Mouse (Mus musculus): Measurements from ENCODE around the gene Pde4c. TPM values are rescaled to one million over a fixed set of nuclear protein-coding genes. Genes with fewer than 3 reads are reported as not detected.

Gene Pde4c
- polyA plus RNA-seq, 1 experiment from 2014 or later = 1.3 TPM

DNA sequence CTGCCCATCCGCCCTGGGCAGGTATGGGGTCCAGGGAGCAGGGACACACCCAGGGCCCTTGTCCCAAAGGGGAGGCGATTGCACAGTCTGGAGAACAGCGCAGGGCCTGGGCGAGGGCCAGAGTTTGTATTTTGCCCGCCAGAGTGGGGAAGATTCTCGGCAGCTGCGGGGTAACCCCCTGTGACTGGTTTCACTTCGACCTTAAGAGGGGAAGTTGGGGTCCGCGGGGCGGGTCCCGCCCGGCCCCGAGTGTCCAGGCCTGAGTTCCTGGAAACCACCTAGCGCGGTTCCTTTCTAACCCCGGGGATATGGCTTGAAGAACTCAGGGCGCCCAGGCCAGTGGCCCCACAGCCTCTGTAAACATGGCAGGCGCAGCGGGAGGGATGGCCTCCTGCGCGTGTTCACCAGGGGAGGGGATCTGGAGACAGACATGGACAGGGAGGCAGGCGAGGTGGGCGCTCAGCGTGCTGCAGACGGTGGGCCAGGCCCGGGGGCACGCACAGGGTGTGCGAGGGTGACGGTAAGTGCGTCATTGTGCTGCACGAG lies 44.8 kb downstream of the Pde4c start:
- Histone ChIP-seq H3K27ac (ENCODE audit: low read depth, low read length) (no peak overlapping the region), H3K4me2 (peak overlapping the region; percentile 9; the same call in 1 of the 2 replicates), H3K4me1 (replicated peaks; ENCODE audit: control insufficient read depth, insufficient read depth, low read length) (peaks cover 58% of the 10 kb centered on the region), H3K36me3 (ENCODE audit: control insufficient read depth, insufficient read depth, low read length) (peaks cover 20% of the 10 kb centered on the region), H3K27me3 (replicated peaks; ENCODE audit: control insufficient read depth, insufficient read depth, low read length) (no peaks in the 10 kb centered on the region), H3K4me3 (ENCODE audit: low read depth, low read length) (no peak overlapping the region), H3K9me3 (ENCODE audit: control insufficient read depth, low read length) (no peaks in the 10 kb centered on the region), H3K9ac (ENCODE audit: low read depth, low read length) (no peak overlapping the region)
- 91% methylated on average over 32 of the region's 32 CpGs for WGBS
- ATAC-seq (replicated peaks; ENCODE audit: low FRiP score) (no peak), DNase-seq (ENCODE audit: low spot score) (no peak)

DNA sequence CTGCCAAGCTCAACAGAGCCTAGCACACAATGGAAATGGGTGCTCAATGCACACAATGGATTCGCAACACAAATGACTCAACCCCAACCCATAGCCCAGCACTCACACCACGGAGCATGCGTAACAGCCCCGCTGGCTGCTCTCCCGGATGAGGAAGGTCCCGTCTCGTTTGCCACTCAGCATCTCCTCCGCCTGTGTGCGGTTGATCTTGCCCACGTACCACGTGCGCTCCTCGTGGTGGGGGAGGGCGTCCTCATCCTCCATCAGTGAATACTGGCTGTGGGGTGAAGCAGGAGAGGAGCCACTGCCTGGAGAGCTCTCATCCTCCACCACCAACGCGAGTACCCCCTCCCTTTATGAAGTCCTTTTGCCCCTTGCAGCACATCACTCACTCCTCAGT lies 45.4 kb downstream of the Pde4c start:
- Histone ChIP-seq H3K27ac (ENCODE audit: low read depth, low read length) (peak overlapping the region; percentile 42), H3K9ac (ENCODE audit: low read depth, low read length) (no peak overlapping the region), H3K4me2 (peak overlapping the region; percentile 5; the same call in 1 of the 2 replicates), H3K9me3 (ENCODE audit: control insufficient read depth, low read length) (no peaks in the 10 kb centered on the region), H3K4me3 (ENCODE audit: low read depth, low read length) (peak overlapping the region; percentile 20; the same call in 1 of the 2 replicates), H3K27me3 (replicated peaks; ENCODE audit: control insufficient read depth, insufficient read depth, low read length) (no peaks in the 10 kb centered on the region), H3K36me3 (ENCODE audit: control insufficient read depth, insufficient read depth, low read length) (peaks cover 27% of the 10 kb centered on the region), H3K4me1 (replicated peaks; ENCODE audit: control insufficient read depth, insufficient read depth, low read length) (peaks cover 53% of the 10 kb centered on the region)
- WGBS = 84% methylated on average over 16 of the region's 16 CpGs
- no peak for ATAC-seq (replicated peaks; ENCODE audit: low FRiP score)
- no peak for DNase-seq (ENCODE audit: low spot score)

DNA sequence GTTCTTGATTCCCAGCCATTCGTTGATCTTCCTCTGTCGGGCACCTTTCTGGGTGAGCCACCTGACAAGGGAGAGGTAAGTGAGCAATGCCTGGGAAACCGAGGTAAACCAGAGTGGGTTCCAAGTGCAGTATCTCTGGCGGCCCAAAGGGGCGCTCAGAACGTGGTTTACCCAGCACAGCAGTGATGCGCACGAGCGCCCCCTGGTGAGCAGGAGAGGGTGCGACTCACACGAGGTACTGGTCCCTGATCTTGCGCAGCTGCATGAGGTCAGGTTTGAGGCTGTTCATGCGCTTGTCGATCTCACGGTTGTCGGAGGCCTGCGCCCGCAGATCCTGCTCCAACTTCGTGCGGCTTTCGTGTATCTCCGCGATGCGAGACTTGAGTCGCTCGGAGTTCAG lies 45.8 kb downstream of the Pde4c start:
- peak overlapping the region; percentile 39 for H3K4me2 ChIP-seq
- H3K4me1 ChIP-seq (replicated peaks; ENCODE audit: control insufficient read depth, insufficient read depth, low read length) = peaks cover 52% of the 10 kb centered on the region
- DNase-seq (ENCODE audit: low spot score) = peak; percentile 91
- peak overlapping the region; percentile 49 for H3K9ac ChIP-seq (ENCODE audit: low read depth, low read length)
- H3K27ac ChIP-seq (ENCODE audit: low read depth, low read length) = peak overlapping the region; percentile 42
- no peaks in the 10 kb centered on the region for H3K27me3 ChIP-seq (replicated peaks; ENCODE audit: control insufficient read depth, insufficient read depth, low read length)
- 0 out of 2 replicates have a peak overlapping the region, but pooled peaks have one; percentile 6 for H3K4me3 ChIP-seq (ENCODE audit: low read depth, low read length)
- 5% methylated on average over 26 of the region's 26 CpGs for WGBS
- H3K9me3 ChIP-seq (ENCODE audit: control insufficient read depth, low read length) = no peaks in the 10 kb centered on the region
- peaks cover 29% of the 10 kb centered on the region for H3K36me3 ChIP-seq (ENCODE audit: control insufficient read depth, insufficient read depth, low read length)
- ATAC-seq (replicated peaks; ENCODE audit: low FRiP score) = peak; percentile 79

DNA sequence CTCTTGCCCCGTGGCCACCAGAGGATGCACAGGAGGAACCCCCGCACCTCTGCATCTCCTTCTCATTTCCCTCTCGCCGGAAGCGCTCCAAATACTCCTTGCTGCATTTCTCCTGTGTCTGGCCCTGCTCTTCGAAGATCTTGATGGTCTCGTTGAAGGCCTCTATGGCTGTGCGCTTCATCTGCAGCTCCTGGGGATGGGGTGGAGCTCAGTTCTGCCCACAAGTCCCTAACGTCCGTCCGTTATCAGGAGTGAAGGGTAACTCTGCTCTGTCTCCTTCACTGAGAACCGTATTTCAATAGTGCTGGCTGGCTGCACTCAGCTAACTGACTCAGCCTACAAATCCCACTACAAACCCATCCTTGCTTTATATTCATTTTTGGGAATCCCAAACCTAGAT lies 46.3 kb downstream of the Pde4c start:
- peak overlapping the region; percentile 42 for H3K27ac ChIP-seq (ENCODE audit: low read depth, low read length)
- peak overlapping the region; percentile 49 for H3K9ac ChIP-seq (ENCODE audit: low read depth, low read length)
- H3K27me3 ChIP-seq (replicated peaks; ENCODE audit: control insufficient read depth, insufficient read depth, low read length) = no peaks in the 10 kb centered on the region
- DNase-seq (ENCODE audit: low spot score) = no peak
- ATAC-seq (replicated peaks; ENCODE audit: low FRiP score) = peak; percentile 62
- H3K4me1 ChIP-seq (replicated peaks; ENCODE audit: control insufficient read depth, insufficient read depth, low read length) = peaks cover 49% of the 10 kb centered on the region
- H3K36me3 ChIP-seq (ENCODE audit: control insufficient read depth, insufficient read depth, low read length) = peaks cover 32% of the 10 kb centered on the region
- 46% methylated on average over 12 of the region's 12 CpGs for WGBS
- H3K4me3 ChIP-seq (ENCODE audit: low read depth, low read length) = no peak overlapping the region
- H3K9me3 ChIP-seq (ENCODE audit: control insufficient read depth, low read length) = no peaks in the 10 kb centered on the region
- H3K4me2 ChIP-seq = peak overlapping the region; percentile 39

DNA sequence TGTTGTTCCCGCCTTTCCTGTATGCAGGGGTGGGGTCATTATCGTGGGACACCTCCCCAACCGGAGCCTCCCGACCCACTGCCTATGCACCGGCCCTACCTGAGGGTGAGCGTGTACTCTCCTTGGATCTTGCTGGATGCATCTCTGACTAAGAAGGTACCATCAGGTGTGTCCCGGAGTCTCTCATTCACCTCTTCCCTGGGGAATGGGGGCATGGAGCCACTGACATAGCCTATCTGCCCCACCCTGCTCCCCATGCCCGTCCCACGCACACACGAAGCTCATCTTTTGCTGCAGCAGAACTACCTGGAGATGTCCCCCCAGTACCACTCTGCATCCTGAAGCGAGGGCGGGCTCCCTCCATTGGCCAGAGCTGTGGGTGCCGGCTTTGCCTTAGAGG lies 47.2 kb downstream of the Pde4c start:
- no peak overlapping the region for H3K4me3 ChIP-seq (ENCODE audit: low read depth, low read length)
- H3K4me1 ChIP-seq (replicated peaks; ENCODE audit: control insufficient read depth, insufficient read depth, low read length) = peaks cover 48% of the 10 kb centered on the region
- no peak overlapping the region for H3K27ac ChIP-seq (ENCODE audit: low read depth, low read length)
- no peaks in the 10 kb centered on the region for H3K9me3 ChIP-seq (ENCODE audit: control insufficient read depth, low read length)
- H3K27me3 ChIP-seq (replicated peaks; ENCODE audit: control insufficient read depth, insufficient read depth, low read length) = no peaks in the 10 kb centered on the region
- 0 out of 2 replicates have a peak overlapping the region, but pooled peaks have one; percentile 16 for H3K9ac ChIP-seq (ENCODE audit: low read depth, low read length)
- H3K36me3 ChIP-seq (ENCODE audit: control insufficient read depth, insufficient read depth, low read length) = peaks cover 34% of the 10 kb centered on the region
- no peak for DNase-seq (ENCODE audit: low spot score)
- H3K4me2 ChIP-seq = no peak overlapping the region
- no peak for ATAC-seq (replicated peaks; ENCODE audit: low FRiP score)
- WGBS = 88% methylated on average over 13 of the region's 13 CpGs

DNA sequence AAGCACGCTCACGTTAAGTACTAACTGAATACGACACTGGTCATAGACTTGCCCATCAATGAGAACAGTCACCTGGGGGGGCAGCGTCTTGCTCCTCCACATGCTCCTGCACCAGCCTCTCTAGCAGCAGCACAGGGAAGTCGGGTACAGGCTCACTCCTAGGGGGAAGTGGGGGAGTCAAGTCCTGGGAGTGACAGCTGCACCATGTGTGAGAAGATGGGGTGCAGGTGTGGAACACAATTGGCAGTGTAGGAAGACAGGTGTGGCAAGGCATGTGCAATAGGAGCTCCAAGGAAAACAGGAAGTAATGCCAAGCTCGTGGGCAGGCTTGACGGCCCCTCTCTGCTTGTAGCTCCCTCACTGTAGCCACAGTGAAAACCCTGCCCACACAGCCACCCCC lies 47.7 kb downstream of the Pde4c start:
- 0 out of 2 replicates have a peak overlapping the region, but pooled peaks have one; percentile 16 for H3K9ac ChIP-seq (ENCODE audit: low read depth, low read length)
- DNase-seq (ENCODE audit: low spot score) (no peak), ATAC-seq (replicated peaks; ENCODE audit: low FRiP score) (no peak)
- 77% methylated on average over 7 of the region's 7 CpGs for WGBS
- H3K4me3 ChIP-seq (ENCODE audit: low read depth, low read length) = no peak overlapping the region
- H3K9me3 ChIP-seq (ENCODE audit: control insufficient read depth, low read length) = no peaks in the 10 kb centered on the region
- H3K4me1 ChIP-seq (replicated peaks; ENCODE audit: control insufficient read depth, insufficient read depth, low read length) = peaks cover 44% of the 10 kb centered on the region
- H3K36me3 ChIP-seq (ENCODE audit: control insufficient read depth, insufficient read depth, low read length) = peaks cover 34% of the 10 kb centered on the region
- H3K4me2 ChIP-seq = no peak overlapping the region
- H3K27ac ChIP-seq (ENCODE audit: low read depth, low read length) = no peak overlapping the region
- no peaks in the 10 kb centered on the region for H3K27me3 ChIP-seq (replicated peaks; ENCODE audit: control insufficient read depth, insufficient read depth, low read length)

DNA sequence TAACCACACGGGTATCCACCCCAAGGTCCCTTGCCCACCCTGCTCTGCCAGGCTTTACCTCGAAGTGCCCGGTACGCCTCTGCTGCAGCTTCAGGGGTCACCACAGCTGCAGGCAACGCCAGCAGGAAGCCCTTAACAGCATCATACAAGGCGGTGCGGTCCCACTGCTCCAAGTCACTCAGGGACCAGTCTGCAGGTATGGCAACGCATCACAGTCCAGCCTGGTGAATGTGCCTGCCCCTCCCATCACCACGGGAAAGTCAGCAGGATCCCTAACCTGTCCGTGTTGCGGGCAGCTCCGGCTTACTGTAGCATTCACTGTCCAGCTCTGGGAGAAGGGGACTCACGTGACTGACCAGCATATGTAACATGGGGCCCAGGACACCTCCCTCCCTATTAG lies 48.6 kb downstream of the Pde4c start:
- ATAC-seq (replicated peaks; ENCODE audit: low FRiP score) (no peak), DNase-seq (ENCODE audit: low spot score) (no peak)
- H3K4me2 ChIP-seq = no peak overlapping the region
- no peak overlapping the region for H3K27ac ChIP-seq (ENCODE audit: low read depth, low read length)
- H3K4me1 ChIP-seq (replicated peaks; ENCODE audit: control insufficient read depth, insufficient read depth, low read length) = peaks cover 36% of the 10 kb centered on the region
- no peak overlapping the region for H3K9ac ChIP-seq (ENCODE audit: low read depth, low read length)
- H3K4me3 ChIP-seq (ENCODE audit: low read depth, low read length) = no peak overlapping the region
- 89% methylated on average over 13 of the region's 13 CpGs for WGBS
- H3K27me3 ChIP-seq (replicated peaks; ENCODE audit: control insufficient read depth, insufficient read depth, low read length) = no peaks in the 10 kb centered on the region
- no peaks in the 10 kb centered on the region for H3K9me3 ChIP-seq (ENCODE audit: control insufficient read depth, low read length)
- peaks cover 34% of the 10 kb centered on the region for H3K36me3 ChIP-seq (ENCODE audit: control insufficient read depth, insufficient read depth, low read length)

- H3K9ac ChIP-seq (ENCODE audit: low read depth, low read length) = no peak overlapping the region
- H3K4me1 ChIP-seq (replicated peaks; ENCODE audit: control insufficient read depth, insufficient read depth, low read length) = peaks cover 34% of the 10 kb centered on the region
- H3K4me2 ChIP-seq = no peak overlapping the region
- DNase-seq (ENCODE audit: low spot score) = no peak
- no peak overlapping the region for H3K4me3 ChIP-seq (ENCODE audit: low read depth, low read length)
- 93% methylated on average over 9 of the region's 9 CpGs for WGBS
- no peaks in the 10 kb centered on the region for H3K9me3 ChIP-seq (ENCODE audit: control insufficient read depth, low read length)
- H3K27me3 ChIP-seq (replicated peaks; ENCODE audit: control insufficient read depth, insufficient read depth, low read length) = no peaks in the 10 kb centered on the region
- no peak overlapping the region for H3K27ac ChIP-seq (ENCODE audit: low read depth, low read length)
- H3K36me3 ChIP-seq (ENCODE audit: control insufficient read depth, insufficient read depth, low read length) = peaks cover 34% of the 10 kb centered on the region
- ATAC-seq (replicated peaks; ENCODE audit: low FRiP score) = no peak
Measured at GRCm38 (mm10) chr8:70772890-70773289, 49.4 kb downstream of the Pde4c start.

GRCm38 (mm10) chr8:70773410-70773809 lies 49.9 kb downstream of the Pde4c start:
- H3K27me3 ChIP-seq (replicated peaks; ENCODE audit: control insufficient read depth, insufficient read depth, low read length) = no peaks in the 10 kb centered on the region
- H3K36me3 ChIP-seq (ENCODE audit: control insufficient read depth, insufficient read depth, low read length) = peaks cover 33% of the 10 kb centered on the region
- H3K9ac ChIP-seq (ENCODE audit: low read depth, low read length) = no peak overlapping the region
- WGBS = 87% methylated on average over 5 of the region's 5 CpGs
- peaks cover 37% of the 10 kb centered on the region for H3K4me1 ChIP-seq (replicated peaks; ENCODE audit: control insufficient read depth, insufficient read depth, low read length)
- no peaks in the 10 kb centered on the region for H3K9me3 ChIP-seq (ENCODE audit: control insufficient read depth, low read length)
- H3K4me3 ChIP-seq (ENCODE audit: low read depth, low read length) = no peak overlapping the region
- no peak overlapping the region for H3K27ac ChIP-seq (ENCODE audit: low read depth, low read length)
- DNase-seq (ENCODE audit: low spot score) (no peak), ATAC-seq (replicated peaks; ENCODE audit: low FRiP score) (no peak)
- H3K4me2 ChIP-seq = no peak overlapping the region
